Mouse (Mus musculus) cerebellum, adult 2 months (tissue): ENCODE results near the gene Prcc.

ENCODE experiments used
- CTCF ChIP-seq: fragments of 200-500 bp; IDR thresholded peaks from 2 replicates; pipeline ENCODE4 v1.5.1; 2011; ENCODE audit warnings: low read depth, mild to moderate bottlenecking, control low read depth, low read length, moderate library complexity, borderline replicate concordance; ENCODE audit not compliant: insufficient read depth
- POLR2A ChIP-seq: fragments of 200-500 bp; IDR thresholded peaks from 2 replicates; pipeline ENCODE4 v1.6.1; 2011; ENCODE audit warnings: low read length, control low read depth, borderline replicate concordance; ENCODE audit not compliant: insufficient read depth

DNA sequence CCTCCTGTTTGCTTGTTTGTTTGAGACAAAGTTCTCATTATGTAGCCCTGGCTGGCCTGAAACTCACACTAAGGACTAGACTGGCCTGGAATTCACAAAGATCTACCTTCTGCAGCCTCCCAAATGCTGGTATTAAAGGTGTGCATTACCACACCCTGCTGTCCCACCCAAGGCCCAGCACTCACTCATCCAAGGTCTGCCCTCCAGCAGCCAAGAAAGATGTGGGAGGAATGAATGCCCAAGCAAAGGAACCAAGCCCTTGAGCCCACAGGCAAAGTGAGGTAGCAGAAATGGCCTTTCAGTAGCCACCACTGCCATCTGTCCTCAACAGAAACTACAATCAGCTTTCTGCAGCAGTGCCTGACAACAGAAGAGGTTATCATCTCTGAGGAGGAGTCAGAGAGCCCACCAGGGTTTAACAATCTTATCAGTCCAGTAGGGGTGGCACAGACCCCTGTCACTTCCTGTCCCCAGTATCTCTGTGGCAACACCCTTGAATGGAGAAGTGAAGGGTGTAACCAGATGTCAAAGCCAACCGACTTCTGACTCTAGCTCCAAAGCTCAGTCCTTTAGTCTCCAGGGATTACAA, 15.7 kb upstream of the Prcc start:
- TF ChIP-seq CTCF (no peak), POLR2A (no peak)
